Mouse (Mus musculus): ENCODE results near the gene Arl6ip5. TPM values are rescaled to one million over a fixed set of nuclear protein-coding genes. Genes with fewer than 3 reads are reported as not detected.

Arl6ip5 gene
- total and polyA plus RNA-seq, 2 experiments, result 25.3 to 27.8 TPM

DNA sequence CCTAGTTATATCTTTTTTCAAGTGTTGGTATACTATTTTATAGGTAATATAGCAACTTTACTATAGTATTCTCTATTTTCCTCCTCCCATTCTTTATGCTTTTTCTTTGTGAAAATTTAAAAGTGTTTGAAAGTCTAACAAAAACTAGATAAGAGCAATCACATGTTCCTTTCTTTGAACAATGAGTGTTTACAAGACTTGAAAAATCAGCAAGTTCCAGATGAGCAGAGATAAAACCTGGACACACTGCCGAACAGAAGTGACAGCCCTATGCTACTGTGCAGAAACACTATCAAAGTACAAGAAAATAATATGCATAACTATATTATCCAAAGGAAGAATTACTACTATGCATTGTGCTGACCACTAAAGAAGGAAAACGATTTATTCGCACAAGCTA, 8.0 kb upstream of the Arl6ip5 start:
- Histone ChIP-seq H3K36me3 (ENCODE audit: control insufficient read depth, insufficient read depth, low read length) (peaks cover 17% of the 10 kb centered on the region), H3K79me2 (ENCODE audit: control insufficient read depth, insufficient read depth, low read length) (peaks cover 8% of the 10 kb centered on the region; the same call in 1 of the 2 replicates), H3K4me3 (ENCODE audit: insufficient read depth, low read depth, low read length) (no peak overlapping the region), H3K27me3 (ENCODE audit: control insufficient read depth, insufficient read depth, low read length) (no peaks in the 10 kb centered on the region), H3K4me1 (ENCODE audit: control insufficient read depth, insufficient read depth, low read length) (peaks cover 2% of the 10 kb centered on the region; the same call in 1 of the 2 replicates), H3K9ac (ENCODE audit: low read depth, low read length) (no peak overlapping the region), H3K27ac (replicated peaks; ENCODE audit: insufficient read depth, low read depth, low read length) (no peak overlapping the region)
- WGBS, result 64% methylated on average over 3 of the region's 3 CpGs
- no peak for DNase-seq (ENCODE audit: extremely low read depth, low read depth, low spot score)
- no peak for TF ChIP-seq POLR2A (IDR thresholded peaks at IDR 0.05; ENCODE audit: extremely low read depth, insufficient read depth, low read length)

DNA sequence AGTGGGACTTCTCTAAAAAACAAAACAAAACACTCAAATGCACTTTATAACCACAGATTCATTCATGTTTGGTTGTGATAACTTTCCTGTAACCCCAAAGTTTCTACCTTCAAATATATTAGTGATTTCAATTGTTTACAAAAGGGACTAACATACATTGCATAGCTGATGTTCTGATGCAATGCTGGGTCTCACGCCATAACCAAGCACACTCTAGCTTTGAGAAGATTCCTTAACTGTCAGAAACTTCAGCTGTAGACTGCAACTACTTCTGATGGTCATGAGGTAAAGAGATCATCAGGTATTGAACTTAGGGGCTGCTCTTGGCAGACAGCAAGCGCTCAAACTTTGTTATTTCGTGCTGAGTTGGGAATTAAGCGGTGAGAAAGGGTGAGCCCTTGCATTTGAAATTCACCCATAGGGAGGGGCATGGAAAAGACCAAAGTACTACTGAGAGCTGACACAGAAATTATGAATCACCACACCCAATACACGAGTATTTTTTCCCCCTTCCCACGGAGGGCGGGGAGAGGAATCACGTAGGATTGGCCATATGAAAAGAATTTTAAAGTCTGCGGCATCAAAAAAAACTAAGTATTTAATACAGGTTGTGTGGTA, 6.1 kb upstream of the Arl6ip5 start:
- DNase-seq (ENCODE audit: extremely low read depth, low read depth, low spot score), result peak; percentile 43
- H3K27me3 ChIP-seq (ENCODE audit: control insufficient read depth, insufficient read depth, low read length), result no peaks in the 10 kb centered on the region
- no peak overlapping the region for H3K9ac ChIP-seq (ENCODE audit: low read depth, low read length)
- peaks cover 2% of the 10 kb centered on the region; the same call in 1 of the 2 replicates for H3K4me1 ChIP-seq (ENCODE audit: control insufficient read depth, insufficient read depth, low read length)
- TF ChIP-seq CTCF (IDR thresholded peaks at IDR 0.05; ENCODE audit: low read depth, low read length) (no peak), POLR2A (IDR thresholded peaks at IDR 0.05; ENCODE audit: extremely low read depth, insufficient read depth, low read length) (no peak)
- H3K27ac ChIP-seq (replicated peaks; ENCODE audit: insufficient read depth, low read depth, low read length), result no peak overlapping the region
- peaks cover 8% of the 10 kb centered on the region; the same call in 1 of the 2 replicates for H3K36me3 ChIP-seq (ENCODE audit: control insufficient read depth, insufficient read depth, low read length)
- peak overlapping the region; percentile 77 for H3K4me3 ChIP-seq (ENCODE audit: insufficient read depth, low read depth, low read length)
- 10% methylated on average over 9 of the region's 9 CpGs for WGBS
- peaks cover 8% of the 10 kb centered on the region; the same call in 1 of the 2 replicates for H3K79me2 ChIP-seq (ENCODE audit: control insufficient read depth, insufficient read depth, low read length)

DNA sequence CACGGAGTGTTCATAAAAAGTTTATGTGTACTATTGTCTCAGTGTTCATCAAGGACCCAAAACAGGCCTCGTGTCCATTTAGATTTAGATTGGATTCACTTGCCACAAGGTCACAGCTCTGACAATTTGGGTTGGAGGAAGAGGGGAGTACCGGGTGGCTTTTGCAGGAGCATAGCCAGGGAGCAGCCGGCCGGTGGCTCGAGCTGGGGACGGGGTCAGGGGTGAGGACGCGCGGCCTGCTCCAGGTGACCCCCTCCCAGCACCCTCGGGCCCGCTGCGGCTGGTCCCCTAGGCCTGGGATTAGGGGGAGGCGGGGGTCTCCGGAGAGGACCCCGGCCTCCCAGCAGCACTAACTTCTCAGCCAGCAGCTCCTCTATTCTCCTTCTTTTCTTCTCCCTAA, 5.5 kb upstream of the Arl6ip5 start:
- H3K79me2 ChIP-seq (ENCODE audit: control insufficient read depth, insufficient read depth, low read length), result peaks cover 8% of the 10 kb centered on the region; the same call in 1 of the 2 replicates
- under 1% methylated on average over 16 of the region's 16 CpGs for WGBS
- no peaks in the 10 kb centered on the region for H3K27me3 ChIP-seq (ENCODE audit: control insufficient read depth, insufficient read depth, low read length)
- H3K27ac ChIP-seq (replicated peaks; ENCODE audit: insufficient read depth, low read depth, low read length), result peak overlapping the region; percentile 58
- H3K4me3 ChIP-seq (ENCODE audit: insufficient read depth, low read depth, low read length), result peak overlapping the region; percentile 77
- DNase-seq (ENCODE audit: extremely low read depth, low read depth, low spot score), result peak; percentile 33
- peaks cover 2% of the 10 kb centered on the region; the same call in 1 of the 2 replicates for H3K4me1 ChIP-seq (ENCODE audit: control insufficient read depth, insufficient read depth, low read length)
- H3K36me3 ChIP-seq (ENCODE audit: control insufficient read depth, insufficient read depth, low read length), result peaks cover 4% of the 10 kb centered on the region; the same call in 1 of the 2 replicates
- TF ChIP-seq POLR2A (IDR thresholded peaks at IDR 0.05; ENCODE audit: extremely low read depth, insufficient read depth, low read length), result no peak
- no peak for TF ChIP-seq CTCF (IDR thresholded peaks at IDR 0.05; ENCODE audit: low read depth, low read length)
- H3K9ac ChIP-seq (ENCODE audit: low read depth, low read length), result peak overlapping the region; percentile 90

DNA sequence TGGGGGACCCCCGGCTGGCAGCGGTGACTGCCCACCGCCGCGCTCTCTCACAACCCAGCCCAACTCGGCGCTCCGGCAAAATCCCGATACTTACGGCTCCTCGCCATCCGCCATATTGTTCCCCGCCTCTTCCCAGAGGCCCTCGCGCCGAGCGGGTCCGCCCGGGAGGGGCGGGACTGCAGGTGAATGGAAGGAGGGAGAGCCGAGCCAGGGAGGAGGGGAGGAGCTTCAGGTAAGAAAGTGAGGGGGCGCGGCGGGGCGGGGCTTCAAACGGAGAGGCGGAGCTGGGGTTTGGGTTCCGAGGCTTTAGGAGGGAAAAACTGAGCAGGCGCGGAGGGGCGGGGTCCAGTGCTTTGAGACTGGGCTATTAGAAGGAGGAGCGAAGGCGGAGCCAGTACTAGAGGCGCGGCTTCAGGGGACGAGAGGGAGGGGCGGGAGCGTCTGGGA, 5.0 kb upstream of the Arl6ip5 start, which contains the start of gene Uba3:
Gene Uba3, minus strand, starts transcription at position 209 of the 447 bp plus-strand sequence.
- TF ChIP-seq CTCF (IDR thresholded peaks at IDR 0.05; ENCODE audit: low read depth, low read length) (no peak), POLR2A (IDR thresholded peaks at IDR 0.05; ENCODE audit: extremely low read depth, insufficient read depth, low read length) (peak; percentile 85)
- Histone ChIP-seq H3K4me1 (ENCODE audit: control insufficient read depth, insufficient read depth, low read length) (peaks cover 2% of the 10 kb centered on the region; the same call in 1 of the 2 replicates), H3K27me3 (ENCODE audit: control insufficient read depth, insufficient read depth, low read length) (no peaks in the 10 kb centered on the region)

DNA sequence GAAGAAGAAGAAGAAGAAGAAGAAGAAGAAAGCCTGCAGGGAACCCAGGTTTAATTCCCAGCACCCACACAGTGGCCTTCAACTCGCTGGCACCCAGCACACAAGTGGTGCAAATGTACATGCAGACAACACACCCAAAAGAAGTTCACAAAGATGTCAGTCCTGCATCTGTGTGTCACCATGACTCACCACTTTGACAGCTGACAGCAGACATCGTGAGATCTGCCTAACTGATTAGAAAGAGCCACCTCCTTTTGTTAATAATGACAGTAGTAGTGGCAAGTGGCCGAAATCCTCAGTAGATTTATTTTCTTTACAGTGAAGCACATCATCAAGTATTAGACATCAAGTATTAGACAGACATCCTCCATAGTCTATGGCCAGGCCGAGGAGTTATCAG, 3.4 kb upstream of the Arl6ip5 start:
- H3K4me1 ChIP-seq (ENCODE audit: control insufficient read depth, insufficient read depth, low read length), result peaks cover 5% of the 10 kb centered on the region
- no peak for TF ChIP-seq CTCF (IDR thresholded peaks at IDR 0.05; ENCODE audit: low read depth, low read length)
- TF ChIP-seq POLR2A (IDR thresholded peaks at IDR 0.05; ENCODE audit: extremely low read depth, insufficient read depth, low read length), result no peak
- H3K27me3 ChIP-seq (ENCODE audit: control insufficient read depth, insufficient read depth, low read length), result no peaks in the 10 kb centered on the region
- no peak for DNase-seq (ENCODE audit: extremely low read depth, low read depth, low spot score)
- no peak overlapping the region for H3K9ac ChIP-seq (ENCODE audit: low read depth, low read length)
- peaks cover 15% of the 10 kb centered on the region; the same call in 1 of the 2 replicates for H3K79me2 ChIP-seq (ENCODE audit: control insufficient read depth, insufficient read depth, low read length)
- no peaks in the 10 kb centered on the region for H3K36me3 ChIP-seq (ENCODE audit: control insufficient read depth, insufficient read depth, low read length)
- no peak overlapping the region for H3K27ac ChIP-seq (replicated peaks; ENCODE audit: insufficient read depth, low read depth, low read length)
- WGBS, result 83% methylated on average over 4 of the region's 4 CpGs
- no peak overlapping the region for H3K4me3 ChIP-seq (ENCODE audit: insufficient read depth, low read depth, low read length)

More for the DNA sequence above, 5.0 kb upstream of the Arl6ip5 start, which contains the start of gene Uba3:
- WGBS, result under 1% methylated on average over 38 of the region's 38 CpGs
- peak within 1 kb of the TSS; percentile 58 for H3K27ac ChIP-seq (replicated peaks; ENCODE audit: insufficient read depth, low read depth, low read length)
- peak; percentile 92 for DNase-seq (ENCODE audit: extremely low read depth, low read depth, low spot score)
- H3K4me3 ChIP-seq (ENCODE audit: insufficient read depth, low read depth, low read length), result peak within 1 kb of the TSS; percentile 77
- H3K9ac ChIP-seq (ENCODE audit: low read depth, low read length), result peak within 1 kb of the TSS; percentile 90
- peaks cover 2% of the 10 kb centered on the region; the same call in 1 of the 2 replicates for H3K36me3 ChIP-seq (ENCODE audit: control insufficient read depth, insufficient read depth, low read length)
- H3K79me2 ChIP-seq (ENCODE audit: control insufficient read depth, insufficient read depth, low read length), result peaks cover 8% of the 10 kb centered on the region; the same call in 1 of the 2 replicates

DNA sequence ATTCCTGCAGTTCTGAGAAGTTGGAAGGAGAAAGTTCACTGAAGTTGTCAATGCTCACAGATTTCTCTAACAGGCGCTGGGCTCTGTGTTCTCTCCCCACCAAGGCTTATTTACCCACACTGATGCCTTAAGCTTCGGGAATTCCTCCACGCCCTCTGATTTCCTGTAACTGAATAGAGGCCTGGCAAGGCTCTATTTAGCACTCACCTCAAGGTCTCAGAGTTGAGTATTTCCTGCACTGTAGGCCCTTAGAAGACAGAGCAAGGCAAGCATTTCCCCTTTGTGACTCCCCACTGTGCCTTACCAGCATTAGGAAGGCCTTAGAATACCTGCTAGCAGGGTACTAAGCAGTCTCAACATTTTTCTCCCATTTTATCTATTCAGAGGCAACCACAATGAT, 2.1 kb upstream of the Arl6ip5 start:
- H3K36me3 ChIP-seq (ENCODE audit: control insufficient read depth, insufficient read depth, low read length), result no peaks in the 10 kb centered on the region

More for the DNA sequence above, 2.1 kb upstream of the Arl6ip5 start:
- Histone ChIP-seq H3K9ac (ENCODE audit: low read depth, low read length) (no peak overlapping the region), H3K79me2 (ENCODE audit: control insufficient read depth, insufficient read depth, low read length) (peaks cover 15% of the 10 kb centered on the region; the same call in 1 of the 2 replicates), H3K27me3 (ENCODE audit: control insufficient read depth, insufficient read depth, low read length) (no peaks in the 10 kb centered on the region), H3K27ac (replicated peaks; ENCODE audit: insufficient read depth, low read depth, low read length) (no peak overlapping the region), H3K4me1 (ENCODE audit: control insufficient read depth, insufficient read depth, low read length) (peaks cover 6% of the 10 kb centered on the region), H3K4me3 (ENCODE audit: insufficient read depth, low read depth, low read length) (no peak overlapping the region)
- TF ChIP-seq CTCF (IDR thresholded peaks at IDR 0.05; ENCODE audit: low read depth, low read length), result no peak
- TF ChIP-seq POLR2A (IDR thresholded peaks at IDR 0.05; ENCODE audit: extremely low read depth, insufficient read depth, low read length), result no peak
- 69% methylated on average over 3 of the region's 3 CpGs for WGBS
- DNase-seq (ENCODE audit: extremely low read depth, low read depth, low spot score), result no peak
